Mouse (Mus musculus): ENCODE data around the gene Gm29049.
"Not testable (repeated sequence)": the region's sequence is repeated elsewhere in the genome, so short reads cannot be mapped to it uniquely, and the experiment has no call there.

Gm29049 gene

DNA sequence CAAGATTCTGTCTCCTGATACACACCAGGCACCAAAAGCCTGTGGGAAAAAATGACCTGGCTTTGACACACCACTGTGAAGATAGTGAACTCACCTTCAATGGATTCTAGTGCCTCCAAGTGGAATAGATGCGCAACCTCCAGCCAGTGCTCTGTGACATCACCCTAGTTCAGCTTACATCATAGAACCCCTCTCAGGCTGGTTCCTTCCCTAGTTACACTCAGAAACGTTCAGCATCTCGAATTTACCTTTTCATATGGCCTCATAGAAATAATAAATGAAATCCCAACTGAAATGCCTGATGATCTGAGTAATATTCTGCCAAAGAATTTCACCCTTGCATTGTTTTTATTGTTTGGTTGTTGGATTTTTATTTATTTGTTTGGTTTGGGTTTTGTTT, at the start of gene Gm29049:
Gene Gm29049, minus strand, starts transcription at position 101 of the 400 bp plus-strand sequence.
- DNase-seq (ENCODE audit: low spot score) = not testable (repeated sequence)
